ENCODE assay signal across 16 mouse cellular contexts in genomic region chr6:52972138-52972537, GRCm38 (mm10).
DNase-seq lines count a peak whose midpoint lies in the region; ATAC-seq and TF ChIP-seq lines count a peak whose summit lies in the region.
"Had no signal": no experiment of that assay in that cellular context is flagged by ENCODE, and none has a peak within 500 bp of the region (broad histone marks: within the 10 kb centered on the region; RNA-seq: fewer than 3 reads in every experiment).

No protein-coding gene starts in this region.

- no peaks in the 10 kb centered on the region for H3K9me3 ChIP-seq in lung, postnatal 0 days (ENCODE audit: low read length)
- H3K9me3 ChIP-seq: embryonic facial prominence, embryonic 13.5 days; forebrain, embryonic 15.5 days; G1E; heart, embryonic 10.5 days; hindbrain, embryonic 15.5 days had no signal

- peak; percentile 30 for TF ChIP-seq CTCF in heart, adult 2 months (IDR thresholded peaks at IDR 0.05)
- TF ChIP-seq CTCF in lung, postnatal 0 days (IDR thresholded peaks at IDR 0.05), result peak; percentile 57

- H3K27ac ChIP-seq in heart, adult 2 months, result no peak overlapping the region
- H3K27ac ChIP-seq in lung, postnatal 0 days (ENCODE audit: low read length), result no peak overlapping the region
- H3K27ac ChIP-seq: embryonic facial prominence, embryonic 13.5 days; forebrain, embryonic 15.5 days; heart, embryonic 10.5 days; hindbrain, embryonic 15.5 days; macrophage had no signal

- H3K79me2 ChIP-seq in heart, adult 2 months (replicated peaks; ENCODE audit: control insufficient read depth, insufficient read depth, low read length), result no peaks in the 10 kb centered on the region

- 83% methylated on average over 7 of the region's 7 CpGs for WGBS in heart, adult 2 months
- 75% methylated on average over 7 of the region's 7 CpGs for WGBS in lung, postnatal 0 days

- H3K9ac ChIP-seq in heart, adult 2 months (ENCODE audit: low read depth, low read length), result no peak overlapping the region
- H3K9ac ChIP-seq in lung, postnatal 0 days (replicated peaks; ENCODE audit: low read depth), result no peak overlapping the region
- H3K9ac ChIP-seq: embryonic facial prominence, embryonic 13.5 days; forebrain, embryonic 15.5 days; hindbrain, embryonic 15.5 days had no signal

- intact Hi-C loops in heart, adult 2 months (cut with DNase I), result no loop called here

- ATAC-seq in lung, postnatal 0 days, result no peak
- ATAC-seq in megakaryocyte, adult 5-6 weeks (ENCODE audit: poor library complexity, severe bottlenecking), result peak; percentile 40; the same call in 1 of the 2 replicates
- no peak for ATAC-seq in activated CD4-positive, CD25-positive, alpha-beta regulatory T cell, adult 4 months
- ATAC-seq: forebrain, embryonic 15.5 days had no signal

- no peak overlapping the region for H3K4me2 ChIP-seq in lung, postnatal 0 days (replicated peaks; ENCODE audit: low read depth, low read length)
- H3K4me2 ChIP-seq: embryonic facial prominence, embryonic 13.5 days; forebrain, embryonic 15.5 days; hindbrain, embryonic 15.5 days had no signal

- H3K27me3 ChIP-seq in heart, adult 2 months (ENCODE audit: control insufficient read depth, insufficient read depth, low read length), result no peaks in the 10 kb centered on the region
- no peaks in the 10 kb centered on the region for H3K27me3 ChIP-seq in lung, postnatal 0 days (replicated peaks; ENCODE audit: insufficient read depth, low read length)
- H3K27me3 ChIP-seq: embryonic facial prominence, embryonic 13.5 days; forebrain, embryonic 15.5 days; hindbrain, embryonic 15.5 days had no signal

- no peak for TF ChIP-seq POLR2A in heart, adult 2 months (IDR thresholded peaks at IDR 0.05; ENCODE audit: insufficient read depth, low read depth, low read length)

- DNase-seq in heart, adult 2 months, result no peak
- no peak for DNase-seq in heart, adult 8-10 months (ENCODE audit: low spot score)
- DNase-seq in lung, postnatal 0 days (ENCODE audit: low spot score), result peak; percentile 25
- DNase-seq in lung, adult 18-20 months, result no peak
- DNase-seq in ZHBTc4 (ENCODE audit: low read depth, low spot score), result peak; percentile 31
- DNase-seq: adrenal gland, adult 2 months; cerebellum, adult 11 months; kidney, postnatal 4 days had no signal

- TF ChIP-seq EP300 in heart, adult 2 months (IDR thresholded peaks at IDR 0.05; ENCODE audit: insufficient read depth, low read depth, low read length), result no peak
- no peak for TF ChIP-seq EP300 in lung, postnatal 0 days (IDR thresholded peaks at IDR 0.05)

- no peaks in the 10 kb centered on the region for H3K36me3 ChIP-seq in heart, adult 2 months (ENCODE audit: control insufficient read depth, insufficient read depth, low read length)
- H3K36me3 ChIP-seq in lung, postnatal 0 days (ENCODE audit: insufficient read depth, low read length), result no peaks in the 10 kb centered on the region
- H3K36me3 ChIP-seq: embryonic facial prominence, embryonic 13.5 days; forebrain, embryonic 15.5 days; G1E; heart, embryonic 10.5 days; hindbrain, embryonic 15.5 days had no signal

- no peak overlapping the region for H3K4me3 ChIP-seq in heart, adult 2 months
- no peak overlapping the region for H3K4me3 ChIP-seq in lung, postnatal 0 days (ENCODE audit: low read depth, low read length)
- H3K4me3 ChIP-seq: embryonic facial prominence, embryonic 13.5 days; forebrain, embryonic 15.5 days; heart, embryonic 10.5 days; hindbrain, embryonic 15.5 days had no signal

- no peaks in the 10 kb centered on the region for H3K4me1 ChIP-seq in heart, adult 2 months (ENCODE audit: control insufficient read depth, insufficient read depth, low read length)
- H3K4me1 ChIP-seq in lung, postnatal 0 days (ENCODE audit: insufficient read depth, low read depth, low read length), result no peaks in the 10 kb centered on the region
- H3K4me1 ChIP-seq: hindbrain, embryonic 15.5 days had no signal

Comparison
In these comparisons a context has a peak if more than half of its experiments do, and no peak if none do; other contexts are left out.
1. DNase-seq: peak in lung, postnatal 0 days (single experiment) and ZHBTc4 (single experiment); none in heart, adult 2 months (0 of 2), heart, adult 8-10 months (single experiment) and lung, adult 18-20 months (0 of 2).